Mouse (Mus musculus): Measurements from ENCODE around the gene Gabbr1. TPM values are rescaled to one million over a fixed set of nuclear protein-coding genes. Genes with fewer than 3 reads are reported as not detected.
"Not testable (repeated sequence)": the region's sequence is repeated elsewhere in the genome, so short reads cannot be mapped to it uniquely, and the experiment has no call there.

Gene Gabbr1
- polyA plus RNA-seq, 1 experiment = 6.1 TPM

DNA sequence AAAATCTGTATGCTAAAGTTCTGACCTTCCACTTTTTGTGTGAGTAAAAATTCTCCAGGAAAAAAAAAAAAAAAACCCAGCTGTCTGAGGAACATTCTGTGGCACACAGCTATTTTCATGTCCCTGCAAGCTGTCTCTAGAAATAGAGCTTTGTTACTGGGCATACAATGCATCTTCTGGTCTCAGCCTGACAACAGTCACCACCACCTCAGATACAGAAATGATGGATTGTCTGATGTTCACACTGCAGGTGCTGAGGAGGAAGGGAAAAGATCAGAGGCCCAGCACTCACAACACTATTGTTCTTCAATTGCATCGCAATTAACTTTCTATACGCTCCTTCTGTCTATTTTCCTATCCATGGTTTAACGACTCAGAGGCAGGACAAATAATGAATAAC, 27.4 kb upstream of the Gabbr1 start:
- no peaks in the 10 kb centered on the region for H3K79me2 ChIP-seq (ENCODE audit: control insufficient read depth, insufficient read depth)
- H3K36me3 ChIP-seq (ENCODE audit: control insufficient read depth, insufficient read depth) = no peaks in the 10 kb centered on the region
- H3K79me3 ChIP-seq (ENCODE audit: low read depth) = no peaks in the 10 kb centered on the region
- no peak for TF ChIP-seq CTCF (IDR thresholded peaks at IDR 0.05; ENCODE audit: control insufficient read depth, insufficient read depth, insufficient read length)
- no peak for TF ChIP-seq MAX (IDR thresholded peaks at IDR 0.05)
- TF ChIP-seq USF1 (IDR thresholded peaks at IDR 0.05; ENCODE audit: low read depth) = no peak
- no peak for TF ChIP-seq CEBPB (IDR thresholded peaks at IDR 0.05; ENCODE audit: low read depth)
- TF ChIP-seq MYOD1 (IDR thresholded peaks at IDR 0.05; ENCODE audit: control insufficient read depth, insufficient read length, low read depth) = no peak
- no peak for TF ChIP-seq FOSL1 (IDR thresholded peaks at IDR 0.05; ENCODE audit: insufficient read depth, low read length, poor library complexity, severe bottlenecking)
- no peak for TF ChIP-seq MYOG (IDR thresholded peaks at IDR 0.05; ENCODE audit: control insufficient read depth, extremely low read depth, insufficient read length)
- H3K27me3 ChIP-seq (ENCODE audit: control insufficient read depth, insufficient read depth, insufficient read length) = no peaks in the 10 kb centered on the region
- H3ac ChIP-seq (ENCODE audit: control insufficient read depth, insufficient read length, low read depth) = no peak overlapping the region
- H3K4me3 ChIP-seq (ENCODE audit: insufficient read depth, poor library complexity, severe bottlenecking) = no peak overlapping the region

DNA sequence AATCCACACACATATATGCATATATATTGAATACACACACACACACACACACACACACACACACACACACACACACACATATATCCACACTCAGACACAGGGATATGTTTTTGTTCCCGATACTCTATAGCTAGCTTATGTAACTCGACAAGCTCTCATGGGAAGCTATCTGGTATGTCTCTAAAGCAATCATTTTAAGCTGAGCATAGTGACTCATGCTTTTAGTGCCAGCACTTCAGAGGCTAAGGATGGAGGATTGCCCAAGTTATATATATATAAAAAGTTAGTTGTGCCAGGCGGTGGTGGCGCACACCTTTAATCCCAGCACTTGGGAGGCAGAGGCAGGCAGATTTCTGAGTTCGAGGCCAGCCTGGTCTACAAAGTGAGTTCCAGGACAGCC, 26.5 kb upstream of the Gabbr1 start:
- not testable (repeated sequence) for H3K79me2 ChIP-seq (ENCODE audit: control insufficient read depth, insufficient read depth); H3K27me3 ChIP-seq (ENCODE audit: control insufficient read depth, insufficient read depth, insufficient read length); H3ac ChIP-seq (ENCODE audit: control insufficient read depth, insufficient read length, low read depth); H3K79me3 ChIP-seq (ENCODE audit: low read depth); H3K36me3 ChIP-seq (ENCODE audit: control insufficient read depth, insufficient read depth); H3K4me3 ChIP-seq (ENCODE audit: insufficient read depth, poor library complexity, severe bottlenecking)

DNA sequence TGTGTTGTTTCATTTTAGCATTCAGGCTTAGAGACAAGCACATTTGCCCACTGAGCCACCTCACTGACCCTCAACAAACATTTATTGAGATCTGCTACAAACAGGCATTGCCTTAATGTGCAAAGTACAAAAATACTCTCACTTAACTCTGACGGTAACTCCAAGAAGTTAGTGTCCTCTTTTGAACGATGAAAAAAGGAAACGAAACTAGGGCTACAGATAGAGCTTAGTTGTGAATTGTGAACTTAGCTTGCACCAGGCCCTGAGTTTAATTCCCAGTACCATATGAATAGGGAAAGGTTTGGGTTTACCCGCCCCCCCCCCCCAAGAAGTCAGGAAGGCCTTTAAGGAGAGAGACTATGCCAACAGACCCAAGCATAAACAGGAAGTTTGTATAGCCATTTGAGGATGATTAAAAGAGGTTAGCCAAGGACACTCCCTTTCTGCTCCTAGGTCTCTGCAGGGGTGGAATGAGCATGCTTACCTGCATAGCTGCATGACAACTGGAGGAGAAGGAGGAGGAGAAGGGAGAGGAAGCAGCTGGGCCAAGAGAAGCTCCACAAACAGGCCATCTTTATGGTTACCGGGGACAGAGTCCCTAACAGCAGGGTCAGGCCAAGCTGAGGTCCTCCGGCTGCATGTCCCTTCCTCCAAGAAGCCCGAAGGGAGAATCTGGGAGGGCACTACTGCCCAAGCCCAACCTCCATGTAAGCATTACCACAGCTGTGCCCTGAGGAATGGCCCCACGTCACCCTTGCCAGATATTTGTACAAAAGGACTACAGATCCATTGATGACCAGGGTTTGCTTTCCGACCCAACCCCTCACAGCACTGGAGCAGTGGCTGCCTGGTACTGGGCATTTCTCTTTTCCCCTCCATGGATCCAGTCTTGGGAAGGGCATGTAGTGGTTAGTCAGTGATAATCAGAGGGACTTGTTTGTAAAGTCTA, 22.9 kb upstream of the Gabbr1 start, which contains the start of gene Mog:
TSS of gene Mog (minus strand) at position 771 of the 949 bp plus-strand sequence.
- Histone ChIP-seq H3K27me3 (ENCODE audit: control insufficient read depth, insufficient read depth, insufficient read length) (no peaks in the 10 kb centered on the region), H3K4me3 (ENCODE audit: insufficient read depth, poor library complexity, severe bottlenecking) (no peak within 1 kb of the TSS)

DNA sequence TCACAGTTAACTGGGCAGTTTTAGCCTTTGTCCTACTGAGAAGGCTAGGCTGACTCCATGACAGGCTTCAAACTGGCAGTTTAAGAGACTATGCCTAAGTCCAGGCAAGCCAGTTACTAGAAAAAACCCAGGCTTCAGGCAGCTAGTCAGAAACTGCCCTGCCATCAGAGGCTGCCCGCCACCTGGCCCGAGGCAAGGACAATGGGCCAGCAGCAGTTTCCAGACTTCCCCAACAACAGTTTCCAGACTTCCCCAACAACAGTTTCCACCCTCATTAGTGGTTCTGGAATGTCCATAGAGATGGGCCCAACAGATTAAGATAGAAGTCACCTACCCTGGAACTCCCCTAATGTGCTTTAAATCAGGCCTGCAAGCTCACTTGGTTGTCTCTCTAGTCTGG, 19.3 kb upstream of the Gabbr1 start:
- Histone ChIP-seq H3K27me3 (ENCODE audit: control insufficient read depth, insufficient read depth, insufficient read length) (no peaks in the 10 kb centered on the region), H3K4me3 (ENCODE audit: insufficient read depth, poor library complexity, severe bottlenecking) (no peak overlapping the region), H3K36me3 (ENCODE audit: control insufficient read depth, insufficient read depth) (no peaks in the 10 kb centered on the region), H3K79me3 (ENCODE audit: low read depth) (no peaks in the 10 kb centered on the region), H3K79me2 (ENCODE audit: control insufficient read depth, insufficient read depth) (no peaks in the 10 kb centered on the region), H3ac (ENCODE audit: control insufficient read depth, insufficient read length, low read depth) (no peak overlapping the region)
- TF ChIP-seq CEBPB (IDR thresholded peaks at IDR 0.05; ENCODE audit: low read depth) (no peak), MYOD1 (IDR thresholded peaks at IDR 0.05; ENCODE audit: control insufficient read depth, insufficient read length, low read depth) (no peak), MYOG (IDR thresholded peaks at IDR 0.05; ENCODE audit: control insufficient read depth, extremely low read depth, insufficient read length) (no peak), CTCF (IDR thresholded peaks at IDR 0.05; ENCODE audit: control insufficient read depth, insufficient read depth, insufficient read length) (no peak), USF1 (IDR thresholded peaks at IDR 0.05; ENCODE audit: low read depth) (no peak)

More for the DNA sequence above, 22.9 kb upstream of the Gabbr1 start, which contains the start of gene Mog:
- no peaks in the 10 kb centered on the region for H3K36me3 ChIP-seq (ENCODE audit: control insufficient read depth, insufficient read depth)
- no peak for TF ChIP-seq FOSL1 (IDR thresholded peaks at IDR 0.05; ENCODE audit: insufficient read depth, low read length, poor library complexity, severe bottlenecking)
- no peak for TF ChIP-seq MYOD1 (IDR thresholded peaks at IDR 0.05; ENCODE audit: control insufficient read depth, insufficient read length, low read depth)
- TF ChIP-seq MYOG (IDR thresholded peaks at IDR 0.05; ENCODE audit: control insufficient read depth, extremely low read depth, insufficient read length) = no peak
- TF ChIP-seq CTCF (IDR thresholded peaks at IDR 0.05; ENCODE audit: control insufficient read depth, insufficient read depth, insufficient read length) = no peak
- TF ChIP-seq CEBPB (IDR thresholded peaks at IDR 0.05; ENCODE audit: low read depth) = no peak
- TF ChIP-seq MAX (IDR thresholded peaks at IDR 0.05) = no peak
- TF ChIP-seq USF1 (IDR thresholded peaks at IDR 0.05; ENCODE audit: low read depth) = no peak
- H3K79me3 ChIP-seq (ENCODE audit: low read depth) = no peaks in the 10 kb centered on the region
- no peak within 1 kb of the TSS for H3ac ChIP-seq (ENCODE audit: control insufficient read depth, insufficient read length, low read depth)
- H3K79me2 ChIP-seq (ENCODE audit: control insufficient read depth, insufficient read depth) = no peaks in the 10 kb centered on the region

DNA sequence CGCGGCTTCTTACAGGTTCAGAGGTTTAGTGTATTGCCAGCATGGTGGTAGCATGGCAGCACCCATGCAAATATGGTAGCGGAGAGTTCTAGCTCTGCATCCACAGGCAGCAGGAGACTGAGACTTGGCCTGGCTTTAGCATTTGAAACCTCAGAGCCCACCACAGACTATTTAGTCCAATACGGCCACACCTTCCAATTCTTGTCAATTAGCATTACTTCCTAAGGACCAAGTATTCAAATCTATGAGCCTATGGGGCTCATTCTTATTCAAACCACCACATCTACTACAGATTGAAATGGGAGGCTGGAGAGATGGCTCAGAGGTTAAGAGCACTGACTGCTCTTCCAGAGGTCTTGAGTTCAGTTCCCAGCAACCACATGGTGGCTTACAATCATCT, 18.3 kb upstream of the Gabbr1 start:
- Histone ChIP-seq H3K79me3 (ENCODE audit: low read depth) (no peaks in the 10 kb centered on the region), H3K79me2 (ENCODE audit: control insufficient read depth, insufficient read depth) (no peaks in the 10 kb centered on the region), H3ac (ENCODE audit: control insufficient read depth, insufficient read length, low read depth) (no peak overlapping the region), H3K36me3 (ENCODE audit: control insufficient read depth, insufficient read depth) (no peaks in the 10 kb centered on the region), H3K4me3 (ENCODE audit: insufficient read depth, poor library complexity, severe bottlenecking) (no peak overlapping the region), H3K27me3 (ENCODE audit: control insufficient read depth, insufficient read depth, insufficient read length) (no peaks in the 10 kb centered on the region)
- no peak for TF ChIP-seq MAX (IDR thresholded peaks at IDR 0.05)
- TF ChIP-seq FOSL1 (IDR thresholded peaks at IDR 0.05; ENCODE audit: insufficient read depth, low read length, poor library complexity, severe bottlenecking) = no peak
- no peak for TF ChIP-seq MYOG (IDR thresholded peaks at IDR 0.05; ENCODE audit: control insufficient read depth, extremely low read depth, insufficient read length)
- TF ChIP-seq USF1 (IDR thresholded peaks at IDR 0.05; ENCODE audit: low read depth) = no peak
- TF ChIP-seq CEBPB (IDR thresholded peaks at IDR 0.05; ENCODE audit: low read depth) = no peak
- no peak for TF ChIP-seq MYOD1 (IDR thresholded peaks at IDR 0.05; ENCODE audit: control insufficient read depth, insufficient read length, low read depth)
- no peak for TF ChIP-seq CTCF (IDR thresholded peaks at IDR 0.05; ENCODE audit: control insufficient read depth, insufficient read depth, insufficient read length)

DNA sequence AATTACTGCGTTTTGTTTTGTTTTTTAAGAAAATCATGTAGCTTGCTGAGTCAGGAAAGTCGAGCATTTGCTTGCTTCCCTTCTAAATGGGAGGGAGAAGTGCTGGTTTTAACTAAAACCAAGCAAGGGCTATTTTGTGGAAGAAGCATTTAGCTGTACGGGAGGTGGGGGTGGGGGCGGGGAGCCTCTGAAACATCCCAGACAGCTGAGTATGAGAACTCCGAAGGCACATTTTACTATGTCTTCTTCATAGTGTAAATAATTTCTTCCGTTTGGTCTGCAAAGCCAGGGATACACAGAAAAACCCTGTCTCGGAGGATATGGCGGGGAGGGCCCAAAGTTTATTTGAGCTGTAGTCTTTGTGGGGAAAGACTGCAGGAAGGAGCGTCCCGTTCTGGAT, 17.6 kb upstream of the Gabbr1 start:
- Histone ChIP-seq H3ac (ENCODE audit: control insufficient read depth, insufficient read length, low read depth) (no peak overlapping the region), H3K79me2 (ENCODE audit: control insufficient read depth, insufficient read depth) (no peaks in the 10 kb centered on the region), H3K36me3 (ENCODE audit: control insufficient read depth, insufficient read depth) (no peaks in the 10 kb centered on the region), H3K27me3 (ENCODE audit: control insufficient read depth, insufficient read depth, insufficient read length) (no peaks in the 10 kb centered on the region), H3K4me3 (ENCODE audit: insufficient read depth, poor library complexity, severe bottlenecking) (no peak overlapping the region), H3K79me3 (ENCODE audit: low read depth) (no peaks in the 10 kb centered on the region)
- TF ChIP-seq FOSL1 (IDR thresholded peaks at IDR 0.05; ENCODE audit: insufficient read depth, low read length, poor library complexity, severe bottlenecking) (no peak), USF1 (IDR thresholded peaks at IDR 0.05; ENCODE audit: low read depth) (no peak), CEBPB (IDR thresholded peaks at IDR 0.05; ENCODE audit: low read depth) (no peak), MAX (IDR thresholded peaks at IDR 0.05) (no peak), CTCF (IDR thresholded peaks at IDR 0.05; ENCODE audit: control insufficient read depth, insufficient read depth, insufficient read length) (no peak), MYOG (IDR thresholded peaks at IDR 0.05; ENCODE audit: control insufficient read depth, extremely low read depth, insufficient read length) (no peak), MYOD1 (IDR thresholded peaks at IDR 0.05; ENCODE audit: control insufficient read depth, insufficient read length, low read depth) (no peak)
